Mouse (Mus musculus) spleen, postnatal 36 days (tissue): ENCODE results near the gene Ckb.

Source experiments
- DNase-seq, 2 experiments: peaks; one replicate each; pipeline ENCODE4 v3.0.0; 2022; ENCODE audit warnings: low spot score in 2 of 2, mixed read lengths in 1 of 2

The Ckb gene

DNA sequence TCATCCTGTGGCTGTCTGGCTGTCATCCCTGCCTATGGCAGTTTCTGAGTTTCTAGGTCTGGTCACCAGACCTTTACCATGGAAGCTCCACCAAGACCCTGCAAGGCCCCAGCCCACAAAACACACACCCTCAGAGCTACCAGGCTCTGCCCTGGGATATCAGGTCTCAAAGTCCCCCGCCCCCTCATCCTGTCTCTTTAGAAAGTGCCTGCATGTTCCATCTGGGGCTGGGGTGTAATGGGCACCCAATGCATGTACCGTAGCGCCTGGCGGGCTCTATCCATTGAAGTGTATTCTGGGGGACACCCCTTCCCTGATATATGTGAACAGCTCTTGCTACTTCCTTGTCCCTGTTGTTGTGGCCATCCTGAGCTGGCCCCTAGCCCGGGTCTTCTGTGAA, 20.8 kb upstream of the Ckb start:
- DNase-seq = no peak

DNA sequence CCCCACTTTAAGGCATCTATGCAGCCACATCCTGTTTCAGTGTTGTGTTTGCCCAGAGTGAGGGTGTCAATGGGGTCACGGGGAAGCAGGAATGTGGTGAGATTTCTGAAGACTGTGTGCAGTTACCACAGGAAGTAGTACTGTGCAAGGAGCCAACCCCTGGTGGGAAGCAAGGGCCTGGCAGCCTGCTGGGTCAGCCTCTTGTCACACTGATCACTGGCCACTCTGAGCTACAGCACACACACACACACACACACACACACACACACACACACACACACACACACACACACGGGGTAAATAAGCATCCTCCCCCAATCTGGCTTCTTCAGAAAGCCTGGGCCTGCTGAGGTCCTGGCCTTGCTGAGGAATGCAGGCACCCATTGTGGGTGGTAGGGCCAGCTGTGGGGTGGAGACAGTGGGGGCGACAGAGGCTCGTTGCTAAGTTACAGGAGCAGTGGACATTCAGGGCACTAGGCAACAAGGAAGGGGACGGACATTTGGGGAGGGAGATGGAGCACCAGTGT, 19.3 kb upstream of the Ckb start:
- peak; percentile 51 to 54 for DNase-seq

DNA sequence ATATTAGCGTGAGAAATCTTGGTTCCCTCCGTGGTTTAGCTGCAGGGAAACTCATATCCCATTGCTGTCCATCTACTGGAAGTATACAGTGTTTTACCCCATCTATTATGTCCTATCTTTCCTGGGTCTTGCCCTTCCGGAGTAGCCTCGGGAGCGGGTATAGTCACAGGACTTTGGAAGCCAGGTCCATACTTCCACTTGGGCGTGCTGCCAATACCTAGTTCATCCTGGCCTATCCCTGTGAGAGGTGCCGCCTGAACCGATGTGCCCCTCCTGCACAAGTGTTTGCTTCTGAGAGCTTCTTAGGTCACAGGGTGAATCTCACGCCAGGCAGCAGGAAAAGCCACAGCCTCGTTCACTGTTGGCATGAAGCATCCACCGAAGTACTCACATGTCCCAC, 17.3 kb upstream of the Ckb start:
- no peak for DNase-seq

DNA sequence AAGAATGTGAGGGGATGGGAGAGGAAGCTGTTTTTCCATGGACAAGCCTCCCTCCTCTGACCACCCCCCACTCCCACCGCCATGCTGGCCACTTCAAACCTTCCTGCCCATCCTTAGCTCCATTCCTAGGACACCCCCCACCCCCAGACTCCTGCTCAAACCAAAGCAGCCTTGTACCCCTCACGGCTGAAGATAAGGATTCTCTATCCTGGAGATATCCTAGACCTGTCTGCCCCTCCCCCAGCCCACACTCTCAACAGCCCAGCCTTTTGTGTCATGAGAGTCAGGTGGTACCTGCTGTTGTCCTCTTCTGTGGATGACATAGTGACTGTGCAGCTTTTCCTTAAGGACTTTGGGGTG, 15.9 kb upstream of the Ckb start:
- no peak for DNase-seq

DNA sequence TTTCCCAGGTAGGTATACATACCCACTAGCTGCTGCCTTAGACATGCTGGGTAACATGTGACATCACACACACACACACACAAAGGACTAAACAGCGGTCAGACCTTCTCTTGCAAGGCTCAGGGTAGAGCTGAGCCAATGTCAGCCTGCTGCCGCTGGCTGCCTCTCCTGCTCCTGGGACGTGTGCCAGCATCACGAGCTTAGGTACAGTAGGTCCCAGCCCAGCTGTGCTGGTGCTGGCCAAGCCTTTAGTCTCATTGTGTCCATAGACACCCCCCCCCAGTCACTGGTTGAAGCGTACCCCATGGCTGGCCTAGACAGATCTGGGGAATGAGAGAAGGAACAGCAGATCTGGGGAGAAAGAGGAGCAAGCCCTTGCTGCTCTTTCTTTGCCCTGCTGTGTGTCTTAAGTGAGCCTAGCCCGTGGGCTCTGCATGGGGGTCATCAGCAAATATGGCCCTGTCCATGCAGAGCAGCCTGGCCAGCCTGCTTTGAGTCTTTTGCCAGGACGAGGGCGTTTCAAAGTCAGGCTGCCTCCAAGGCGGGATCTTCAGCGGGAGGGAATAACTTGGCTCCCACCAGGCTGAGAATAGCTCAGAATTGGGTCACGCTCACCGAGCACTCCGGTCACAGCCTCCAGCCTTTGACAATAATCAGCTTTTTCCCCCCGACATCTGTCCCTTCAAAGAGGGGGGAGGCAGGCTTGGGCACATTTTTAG, 15.4 kb upstream of the Ckb start:
- no peak for DNase-seq

DNA sequence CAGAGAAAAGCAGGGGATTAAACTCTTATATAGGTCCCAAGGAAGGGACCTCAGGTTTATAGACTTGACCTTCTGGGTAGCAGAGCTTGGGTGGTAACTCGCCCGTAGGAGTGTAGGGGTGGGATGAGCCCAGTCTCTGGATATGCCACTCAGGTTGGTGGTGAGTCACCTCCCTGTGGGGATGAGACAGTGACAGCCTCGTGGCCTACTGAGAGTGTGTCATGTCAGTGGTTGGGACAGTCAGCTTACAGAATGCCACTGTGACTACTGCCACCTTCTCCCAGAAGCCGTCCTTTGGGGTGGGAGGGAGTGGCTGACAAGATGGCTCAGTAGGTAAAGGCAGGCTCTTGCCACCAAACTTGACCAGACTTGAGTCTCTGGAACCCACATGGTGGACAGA, 14.3 kb upstream of the Ckb start:
- no peak for DNase-seq

DNA sequence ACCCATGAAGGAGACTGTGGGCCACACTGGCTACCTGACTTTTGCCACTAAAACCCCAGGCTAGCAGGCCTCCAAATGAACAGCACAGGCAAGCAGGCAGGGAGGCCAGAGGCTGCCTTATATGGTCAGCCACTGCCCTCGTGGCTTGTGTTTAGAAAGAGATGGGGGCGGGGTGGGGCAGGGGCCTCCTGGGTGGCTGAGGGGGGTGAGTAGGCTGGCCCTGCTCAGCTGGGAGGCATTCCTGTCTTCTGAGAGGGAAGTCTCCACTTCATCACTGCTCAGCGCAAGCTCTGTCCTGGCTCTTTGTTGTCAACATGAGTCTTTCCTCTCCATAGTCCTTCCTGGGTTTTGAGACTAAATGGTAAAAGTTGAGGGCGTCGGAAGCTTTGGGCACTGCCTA, 10.7 kb upstream of the Ckb start:
- no peak for DNase-seq

DNA sequence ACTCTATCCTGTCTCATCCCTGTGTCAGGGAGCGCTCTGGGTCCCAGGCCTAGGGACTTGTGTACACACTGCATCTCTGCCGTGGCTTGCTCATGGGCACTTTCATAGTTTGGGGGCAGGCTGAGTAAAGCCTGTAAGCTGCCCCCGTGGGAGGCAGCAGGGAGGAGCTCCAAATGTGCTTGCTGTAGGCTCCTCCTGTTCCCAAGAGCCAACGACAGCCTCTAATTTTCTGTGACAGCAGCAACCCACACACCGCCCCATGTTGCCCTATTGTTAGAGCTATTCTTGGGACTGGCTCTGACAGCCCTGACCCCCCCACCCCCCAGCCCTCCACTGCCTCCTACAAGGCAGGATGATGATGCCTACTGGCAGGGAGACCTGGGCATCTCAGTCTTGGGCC, 9.9 kb upstream of the Ckb start:
- no peak for DNase-seq

DNA sequence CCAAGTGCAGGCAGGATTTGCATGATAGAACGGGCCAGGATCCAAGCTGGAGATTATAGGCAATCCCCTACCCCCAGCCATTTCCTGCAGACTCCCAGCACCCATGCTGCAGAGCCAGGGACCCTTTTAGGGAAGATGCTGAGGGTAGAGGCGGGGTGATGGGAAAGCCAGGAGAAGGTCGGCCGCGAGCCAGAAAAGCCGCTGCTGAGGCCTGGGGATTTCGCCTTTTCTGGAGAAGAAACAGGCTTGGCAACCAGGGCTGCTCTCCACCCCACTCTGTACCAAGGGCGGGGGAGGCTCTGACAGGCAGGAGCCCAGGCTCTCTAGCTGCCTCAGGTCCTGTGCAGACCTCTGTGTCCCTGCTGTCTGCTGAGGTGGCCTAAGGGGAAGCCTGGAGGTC, 9.2 kb upstream of the Ckb start:
- DNase-seq = no peak

DNA sequence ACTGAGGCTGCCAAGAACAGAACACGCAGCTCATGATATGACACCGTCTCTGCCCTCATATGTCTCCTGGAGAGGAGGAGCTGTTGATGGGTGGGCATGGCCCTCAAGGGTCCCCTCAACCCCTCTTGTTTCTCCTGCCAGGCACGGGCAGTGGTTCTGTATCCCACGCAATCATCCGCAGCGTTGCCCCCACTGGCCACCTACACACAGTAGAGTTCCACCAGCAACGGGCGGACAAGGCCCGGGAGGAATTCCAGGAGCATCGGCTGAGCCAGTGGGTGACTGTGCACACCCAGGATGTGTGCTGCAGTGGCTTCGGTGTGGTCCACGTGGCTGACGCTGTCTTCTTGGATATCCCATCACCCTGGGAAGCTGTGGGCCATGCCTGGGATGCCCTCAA, 8.5 kb upstream of the Ckb start:
- DNase-seq = no peak

DNA sequence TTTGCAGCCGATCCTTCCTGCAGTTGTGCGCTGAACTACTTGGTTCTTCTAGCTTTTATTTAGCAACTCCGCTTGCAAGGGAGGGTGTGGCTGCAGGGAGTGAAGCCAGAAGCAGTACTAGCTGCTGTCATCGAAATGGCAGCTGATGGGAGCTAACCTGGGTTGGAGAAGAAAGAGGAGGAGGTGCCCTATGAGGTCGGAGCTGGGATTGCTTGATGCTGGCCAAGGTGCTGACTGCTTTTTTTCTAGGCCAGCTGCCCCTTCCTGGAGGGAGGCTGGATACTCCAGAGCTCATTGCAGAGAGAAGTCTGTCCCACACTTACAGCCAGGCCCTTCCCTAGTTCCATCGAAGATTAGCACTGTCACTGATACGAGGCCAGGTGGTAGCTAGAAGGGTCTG, 6.9 kb upstream of the Ckb start:
- no peak for DNase-seq

DNA sequence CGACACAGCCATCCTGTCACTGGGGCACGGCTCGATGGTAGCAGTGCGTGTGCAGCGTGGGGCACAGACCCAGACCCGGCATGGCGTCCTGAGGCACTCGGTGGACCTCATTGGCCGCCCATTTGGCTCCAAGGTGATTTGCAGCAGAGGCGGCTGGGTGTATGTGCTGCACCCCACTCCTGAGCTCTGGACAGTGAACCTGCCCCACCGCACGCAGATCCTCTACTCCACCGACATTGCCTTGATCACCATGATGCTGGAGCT, 6.5 kb upstream of the Ckb start:
- no peak for DNase-seq

DNA sequence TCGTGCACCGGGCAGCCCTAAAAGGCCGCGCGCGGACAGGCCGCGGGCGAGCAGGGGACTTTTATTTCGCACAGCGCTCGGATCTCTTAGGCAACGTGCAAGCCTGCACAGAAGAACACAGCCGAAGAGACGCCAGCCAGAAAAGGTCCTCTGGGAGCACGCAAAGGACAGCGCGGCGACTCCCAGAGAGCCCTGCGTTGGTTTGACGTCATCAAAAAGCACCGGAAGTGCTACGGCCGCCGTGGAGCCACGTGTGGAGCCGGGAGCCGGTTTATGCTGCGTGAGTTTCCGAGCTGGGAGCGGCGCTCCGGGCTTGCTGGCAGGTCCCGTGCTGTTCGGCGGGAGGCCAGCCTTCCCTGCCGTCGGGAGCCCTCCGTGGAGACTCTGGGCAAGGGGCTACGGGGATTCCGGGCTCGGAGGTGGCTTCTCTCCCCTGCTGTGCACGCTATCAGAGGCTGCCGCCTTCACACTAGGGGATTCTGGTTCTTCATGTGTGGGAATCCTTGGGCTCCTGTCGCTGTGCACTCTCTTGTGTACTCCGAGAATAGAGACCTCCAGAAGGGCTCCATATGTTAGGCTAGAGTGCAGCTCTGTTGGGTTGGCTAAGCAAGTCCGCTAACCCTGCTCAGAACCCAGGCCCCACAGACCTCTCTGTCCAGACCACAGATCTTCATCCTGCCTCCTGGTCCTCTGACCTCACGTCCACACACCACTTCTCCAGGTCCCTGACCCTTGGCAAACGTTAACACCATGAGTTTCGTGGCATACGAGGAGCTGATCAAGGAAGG, 5.9 kb upstream of the Ckb start, which contains the start of gene Trmt61a:
Gene Trmt61a, plus strand, starts transcription at position 224 of the 788 bp plus-strand sequence.
- DNase-seq = peak; percentile 82 to 86

DNA sequence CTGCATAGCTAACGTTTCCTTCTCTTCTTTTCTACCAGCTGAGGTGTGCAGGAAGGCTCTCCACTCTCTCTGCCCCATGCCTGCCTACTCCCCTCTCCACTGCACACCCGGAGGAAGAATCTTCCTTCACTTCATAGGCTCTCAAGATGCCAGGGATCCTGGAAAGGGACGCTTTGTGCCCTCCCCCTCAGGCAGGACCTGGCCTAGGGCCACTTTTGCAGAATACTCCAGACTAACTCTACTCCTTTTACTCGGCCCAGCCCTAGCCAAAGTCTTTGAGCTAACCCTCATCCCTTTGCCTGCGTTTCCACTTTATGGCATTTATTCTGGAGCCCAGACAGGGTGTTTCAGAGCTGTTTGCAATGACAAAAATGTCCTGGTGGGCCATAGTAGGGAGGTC, 5.3 kb upstream of the Ckb start:
- DNase-seq = no peak

DNA sequence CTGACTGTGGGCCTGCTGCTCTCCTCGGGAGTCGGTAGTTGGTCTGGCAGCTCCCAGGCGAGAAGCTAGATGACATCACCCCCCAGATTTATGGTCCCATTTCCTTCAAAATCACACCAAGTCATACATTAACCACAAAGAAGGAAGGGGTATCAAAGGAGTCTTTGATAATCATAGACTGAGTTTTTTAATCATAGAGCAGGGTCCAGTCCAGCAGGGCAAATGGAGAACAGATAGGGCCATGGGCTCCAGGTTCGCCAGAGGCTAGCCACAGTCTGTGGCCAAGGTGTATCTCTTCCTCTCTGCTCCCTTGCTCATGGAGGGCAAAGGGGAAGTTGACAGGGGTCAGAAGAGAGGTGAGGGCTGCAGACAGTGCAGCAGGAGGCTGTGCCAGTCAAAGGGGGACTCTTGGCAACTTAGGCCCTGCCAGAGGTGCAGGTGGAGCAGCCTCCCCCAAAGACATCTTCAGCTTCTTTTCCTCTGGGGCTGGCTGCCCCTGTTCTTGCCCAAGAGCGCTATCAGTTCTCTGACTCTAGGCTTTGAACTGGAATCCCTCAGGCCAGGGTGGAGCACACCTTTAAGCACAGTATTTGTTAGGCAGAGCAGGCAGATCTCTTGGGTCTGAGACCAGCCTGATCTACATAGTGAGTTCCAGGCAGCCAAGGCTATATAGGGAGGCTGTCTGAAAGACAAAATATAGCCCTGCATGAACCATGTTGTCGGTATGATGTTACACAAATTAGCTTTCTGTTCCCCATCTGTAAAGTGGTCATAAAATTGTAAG, 3.9 kb upstream of the Ckb start:
- DNase-seq = no peak

DNA sequence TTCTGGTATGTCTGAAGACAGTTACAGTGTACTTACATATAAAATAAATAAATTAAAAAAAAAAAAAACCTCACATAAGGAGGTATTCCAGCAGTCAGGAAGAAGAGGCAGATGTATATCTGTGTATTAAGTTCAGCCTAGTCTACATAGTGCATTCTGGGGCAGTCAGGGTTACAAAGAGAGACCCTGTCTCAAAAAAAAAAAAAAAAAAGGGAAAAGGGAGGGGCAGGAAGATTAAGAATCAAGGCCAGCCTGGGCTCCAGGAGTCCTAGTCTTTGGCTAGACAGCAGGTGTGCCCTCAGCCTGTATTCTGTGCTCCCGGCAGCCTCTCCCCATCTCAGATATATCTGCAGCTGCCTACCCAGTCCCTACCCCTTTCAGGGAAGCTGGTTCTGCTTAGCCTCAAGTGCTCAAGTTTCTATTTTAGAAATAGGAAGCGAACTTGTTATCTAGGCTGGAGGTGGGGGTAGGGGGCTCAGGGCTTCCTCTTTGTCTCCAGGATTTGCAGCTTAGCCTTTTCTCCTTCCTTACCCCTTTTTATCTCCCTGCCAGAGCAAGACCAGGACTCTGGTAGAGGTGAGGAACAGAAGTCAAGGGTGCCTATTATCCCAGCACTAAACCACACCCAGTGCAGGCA, 2.8 kb upstream of the Ckb start:
- DNase-seq = no peak

DNA sequence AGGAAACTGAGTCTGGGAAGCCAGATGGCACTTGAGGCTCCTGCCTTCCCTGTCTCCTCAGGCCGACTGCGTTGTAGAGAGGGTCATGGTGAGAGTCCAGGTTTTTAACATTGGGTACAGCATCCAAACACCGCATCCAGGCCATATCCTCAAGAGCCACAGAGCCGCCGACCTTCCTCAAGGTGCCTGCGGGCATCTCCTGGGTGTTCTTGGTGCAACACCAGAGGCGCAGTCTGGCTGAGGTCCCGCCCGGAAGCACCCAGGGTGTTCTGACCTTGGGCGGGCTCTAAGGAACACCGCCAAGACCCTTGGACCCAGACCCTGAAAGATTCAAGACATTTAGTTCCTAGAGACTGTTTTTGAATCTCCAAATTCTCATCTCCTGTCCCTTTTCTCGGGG, 443 bp upstream of the Ckb start:
- no peak for DNase-seq

DNA sequence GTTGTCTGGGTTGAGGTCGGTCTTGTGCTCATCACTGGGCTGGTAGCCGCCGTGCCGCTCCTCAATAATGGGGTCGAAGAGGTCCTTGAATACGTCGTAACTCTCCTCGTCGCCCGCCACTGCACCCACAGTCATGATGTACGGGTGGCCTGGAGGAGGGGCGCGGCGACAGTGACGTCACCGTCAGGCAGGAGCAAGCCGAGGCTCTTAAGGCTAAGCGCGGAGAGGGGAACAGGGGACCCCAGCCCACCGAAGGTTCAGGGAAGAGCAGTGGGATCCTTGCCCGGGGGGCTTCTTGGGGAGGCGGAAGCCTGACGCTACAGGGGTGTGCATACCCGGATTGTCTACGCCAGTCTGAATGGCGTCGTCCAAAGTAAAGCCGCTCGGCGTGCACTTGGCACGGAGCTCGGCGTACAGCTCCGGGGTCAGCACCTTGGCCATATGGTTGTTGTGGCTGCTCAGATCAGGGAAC, 671 bp downstream of the Ckb start:
- no peak for DNase-seq

DNA sequence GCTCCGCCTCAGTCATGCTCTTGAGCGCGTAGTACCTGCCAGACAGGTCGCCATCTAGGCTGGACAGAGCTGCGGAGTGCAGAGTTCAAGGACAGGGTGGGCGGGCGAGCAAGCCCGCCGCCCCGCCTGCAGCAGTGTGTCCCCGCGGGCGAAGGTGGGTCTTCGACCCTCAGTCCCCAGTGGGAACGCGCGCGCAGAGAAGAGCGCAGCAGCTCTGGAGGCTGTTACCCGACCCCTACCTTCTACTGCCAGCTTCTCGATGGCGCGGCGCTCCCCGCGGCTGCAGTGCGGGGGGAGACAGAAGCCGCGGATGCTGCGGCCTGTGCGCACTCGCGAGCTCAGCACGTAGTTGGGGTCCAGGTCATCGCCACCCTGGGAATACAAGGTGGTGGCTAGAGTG, 1.2 kb downstream of the Ckb start:
- DNase-seq = no peak

DNA sequence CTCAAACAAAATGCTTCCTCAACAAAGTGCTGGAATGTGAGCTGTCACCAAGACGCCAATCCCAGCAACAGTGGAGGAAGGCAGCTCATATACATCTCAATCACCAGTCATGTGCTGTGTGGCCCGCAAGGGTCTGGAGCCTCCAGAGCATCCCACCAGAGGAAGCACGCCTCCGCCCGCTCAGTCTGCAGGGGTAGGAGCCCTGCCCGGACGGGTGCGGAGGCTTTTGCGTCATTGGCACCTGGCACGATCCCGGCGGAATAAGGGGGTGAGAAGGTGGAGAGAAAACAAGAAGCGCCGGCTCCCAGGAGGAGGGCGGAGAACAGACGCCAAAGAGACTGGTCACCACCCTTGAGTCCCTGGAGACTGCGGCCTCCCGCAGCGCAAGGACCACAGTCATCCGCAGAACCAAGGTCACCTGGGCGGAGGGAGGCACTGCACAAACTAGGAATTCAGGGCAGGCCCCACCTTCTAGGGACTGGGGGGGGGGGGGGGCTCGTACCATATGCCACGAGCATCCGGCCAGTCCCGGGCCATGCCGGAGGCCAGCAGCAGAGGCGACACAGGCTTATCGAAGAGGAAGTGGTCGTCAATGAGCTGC, 1.7 kb downstream of the Ckb start:
- no peak for DNase-seq

DNA sequence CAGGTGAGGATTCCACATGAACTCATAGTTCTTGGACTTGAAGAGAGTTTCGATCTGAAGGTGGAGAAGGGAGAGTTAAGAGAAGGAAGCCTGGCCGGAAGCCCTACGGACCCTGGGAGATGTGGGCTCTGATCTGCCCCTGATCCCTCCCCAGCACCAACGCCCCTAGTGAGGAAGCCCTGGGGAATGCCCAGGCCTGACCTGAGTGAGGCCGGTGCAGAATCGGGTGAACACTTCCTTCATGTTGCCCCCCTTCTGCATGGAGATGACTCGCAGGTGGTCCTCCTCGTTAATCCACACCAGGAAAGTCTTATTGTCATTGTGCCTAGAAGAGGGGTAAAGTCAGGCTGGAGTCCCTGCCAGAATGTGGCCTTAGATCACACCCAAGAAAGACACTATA, 2.2 kb downstream of the Ckb start:
- DNase-seq = no peak
